Mouse (Mus musculus) thymus, adult 2 months (tissue): ENCODE results near the gene Rap1gap2. TPM values are rescaled to one million over a fixed set of nuclear protein-coding genes. Genes with fewer than 3 reads are reported as not detected.

ENCODE experiments used
- DNase-seq: peaks from one replicate; pipeline ENCODE4 v3.0.0; 2021
- H3K27ac ChIP-seq: fragments of 200-500 bp; 2 replicates; pipeline ENCODE4 v1.5.1; 2012; ENCODE audit warnings: low read length, control low read depth; ENCODE audit not compliant: control insufficient read depth, insufficient read depth
- H3K27me3 ChIP-seq: fragments of 200-500 bp; 2 replicates; pipeline ENCODE4 v1.6.1; 2012; ENCODE audit warnings: mild to moderate bottlenecking, low read length, moderate library complexity, mixed read lengths; ENCODE audit not compliant: control insufficient read depth, insufficient read depth
- H3K36me3 ChIP-seq: fragments of 200-500 bp; 2 replicates; pipeline ENCODE4 v1.6.1; 2012; ENCODE audit warnings: mild to moderate bottlenecking, low read length, moderate library complexity; ENCODE audit not compliant: control insufficient read depth, insufficient read depth
- H3K4me1 ChIP-seq: fragments of 200-500 bp; replicated peaks from 2 replicates; pipeline ENCODE4 v1.6.1; 2012; ENCODE audit warnings: low read length; ENCODE audit not compliant: control insufficient read depth, insufficient read depth
- H3K4me3 ChIP-seq: fragments of 200-500 bp; 2 replicates; pipeline ENCODE4 v1.5.1; 2012; ENCODE audit warnings: mild to moderate bottlenecking, low read length, control low read depth, moderate library complexity; ENCODE audit not compliant: control insufficient read depth, insufficient read depth
- CTCF ChIP-seq: fragments of 200-500 bp; IDR thresholded peaks from 2 replicates; pipeline ENCODE4 v1.5.1; 2012; ENCODE audit warnings: mild to moderate bottlenecking, control low read depth, low read length, moderate library complexity, borderline replicate concordance; ENCODE audit not compliant: control insufficient read depth, poor library complexity, insufficient read depth; ENCODE audit errors: extremely low read depth
- POLR2A ChIP-seq: fragments of 200-500 bp; IDR thresholded peaks from 2 replicates; pipeline ENCODE4 v1.6.1; 2012; ENCODE audit warnings: mild to moderate bottlenecking, low read length, control low read depth, moderate library complexity; ENCODE audit not compliant: control insufficient read depth, poor library complexity, insufficient read depth; ENCODE audit errors: extremely low read depth
- WGBS: fragments of 180-500 bp; shearing (Covaris S2); methylation state at CpG from one replicate; pipeline ENCODE4 v1.1.7; 2018; 5-methylcytosine and 5-hydroxymethylcytosine counted together
- polyA plus RNA-seq: library from polyadenylated mRNA; depleted of rRNA; stranded (reverse); fragments of >200 nt; gene quantifications from 2 replicates; pipeline ENCODE4 v1.2.3, GENCODE M21; 2012

The Rap1gap2 gene
- polyA plus RNA-seq, 1 experiment: 7.0 TPM

GRCm38 (mm10) chr11:74577068-74577467, 33.6 kb downstream of the Rap1gap2 start:
- H3K4me3 ChIP-seq: no peak overlapping the region
- peaks cover 8% of the 10 kb centered on the region for H3K4me1 ChIP-seq
- H3K27ac ChIP-seq: no peak overlapping the region
- 13% methylated on average over 3 of the region's 3 CpGs for WGBS
- DNase-seq: no peak
- no peaks in the 10 kb centered on the region for H3K36me3 ChIP-seq
- no peaks in the 10 kb centered on the region for H3K27me3 ChIP-seq
- TF ChIP-seq POLR2A (no peak), CTCF (no peak)

GRCm38 (mm10) chr11:74575940-74576339, 34.8 kb downstream of the Rap1gap2 start:
- no peak for DNase-seq
- Histone ChIP-seq H3K4me3 (no peak overlapping the region), H3K4me1 (peaks cover 15% of the 10 kb centered on the region), H3K36me3 (no peaks in the 10 kb centered on the region), H3K27me3 (no peaks in the 10 kb centered on the region), H3K27ac (no peak overlapping the region)
- TF ChIP-seq POLR2A: no peak
- TF ChIP-seq CTCF: no peak
- 35% methylated on average over 3 of the region's 3 CpGs for WGBS

- no peak overlapping the region for H3K4me3 ChIP-seq
- no peaks in the 10 kb centered on the region for H3K36me3 ChIP-seq
- no peak for TF ChIP-seq CTCF
- no peak for TF ChIP-seq POLR2A
- DNase-seq: no peak
- 84% methylated on average over 4 of the region's 4 CpGs for whole genome bisulfite sequencing
- H3K27ac ChIP-seq: no peak overlapping the region
- H3K27me3 ChIP-seq: no peaks in the 10 kb centered on the region
- peaks cover 15% of the 10 kb centered on the region for H3K4me1 ChIP-seq
These were observed 35.8 kb downstream of the Rap1gap2 start for GRCm38 (mm10) chr11:74574768-74575434.

GRCm38 (mm10) chr11:74572459-74573061, 38.2 kb downstream of the Rap1gap2 start:
- Histone ChIP-seq H3K27me3 (no peaks in the 10 kb centered on the region), H3K36me3 (no peaks in the 10 kb centered on the region), H3K4me1 (peaks cover 15% of the 10 kb centered on the region), H3K4me3 (no peak overlapping the region), H3K27ac (no peak overlapping the region)
- 9% methylated on average over 6 of the region's 6 CpGs for WGBS
- peak; percentile 7 for DNase-seq
- TF ChIP-seq POLR2A (no peak), CTCF (no peak)

GRCm38 (mm10) chr11:74569735-74570134, 41.0 kb downstream of the Rap1gap2 start:
- Histone ChIP-seq H3K27ac (no peak overlapping the region), H3K4me3 (no peak overlapping the region), H3K4me1 (peaks cover 15% of the 10 kb centered on the region), H3K36me3 (no peaks in the 10 kb centered on the region), H3K27me3 (no peaks in the 10 kb centered on the region)
- DNase-seq: no peak
- TF ChIP-seq CTCF (no peak), POLR2A (no peak)
- WGBS: 93% methylated on average over 6 of the region's 6 CpGs

GRCm38 (mm10) chr11:74568463-74568862, 42.3 kb downstream of the Rap1gap2 start:
- H3K4me3 ChIP-seq: no peak overlapping the region
- WGBS: 94% methylated on average over 5 of the region's 5 CpGs
- H3K27me3 ChIP-seq: no peaks in the 10 kb centered on the region
- no peak for DNase-seq
- no peak overlapping the region for H3K27ac ChIP-seq
- no peaks in the 10 kb centered on the region for H3K36me3 ChIP-seq
- peaks cover 15% of the 10 kb centered on the region for H3K4me1 ChIP-seq
- TF ChIP-seq POLR2A: no peak
- no peak for TF ChIP-seq CTCF
